Mouse (Mus musculus) heart, adult 2 months (tissue): Measurements from ENCODE around the gene Nt5c1a.
A peak's percentile ranks its signal among the peaks of the same experiment; 100 is the strongest.

Experiments used
- CTCF ChIP-seq: fragments of 200-600 bp; IDR thresholded peaks from 2 replicates; pipeline ENCODE4 v1.8.1; 2022; ENCODE audit warnings: antibody characterized with exemption, mild to moderate bottlenecking, moderate library complexity
- EP300 ChIP-seq: fragments of 200-500 bp; IDR thresholded peaks from 2 replicates; pipeline ENCODE4 v1.6.1; 2011; ENCODE audit warnings: low read depth, low read length, control low read depth; ENCODE audit not compliant: insufficient read depth
- POLR2A ChIP-seq: fragments of 200-500 bp; IDR thresholded peaks from 2 replicates; pipeline ENCODE4 v1.6.1; 2011; ENCODE audit warnings: mild to moderate bottlenecking, low read depth, low read length, control low read depth; ENCODE audit not compliant: insufficient read depth

- TF ChIP-seq POLR2A (peak; percentile 66), CTCF (peak; percentile 34), EP300 (no peak)
Observed at GRCm38 (mm10) chr4:123233492-123234084, 32.3 kb downstream of the Nt5c1a start, which contains the start of gene Heyl.
